Mouse (Mus musculus): ENCODE data around the gene 2410015M20Rik.
"Not testable (repeated sequence)": the region's sequence is repeated elsewhere in the genome, so short reads cannot be mapped to it uniquely, and the experiment has no call there.

Gene 2410015M20Rik

GRCm38 (mm10) chr17:56613236-56613844 lies 3.8 kb upstream of the 2410015M20Rik start, which contains the start of gene Rpl36:
Gene Rpl36 (plus strand): TSS chr17:56613416.
- peak; percentile 96 for DNase-seq

GRCm38 (mm10) chr17:56612565-56612939 lies 3.0 kb upstream of the 2410015M20Rik start:
- not testable (repeated sequence) for DNase-seq

- peak; percentile 54 for DNase-seq
Observed at GRCm38 (mm10) chr17:56611861-56612564, 2.4 kb upstream of the 2410015M20Rik start.

- no peak for DNase-seq
Observed at GRCm38 (mm10) chr17:56611323-56611722, 1.8 kb upstream of the 2410015M20Rik start.

- no peak for DNase-seq
Observed at GRCm38 (mm10) chr17:56608699-56609098, 872 bp downstream of the 2410015M20Rik start.

- DNase-seq: no peak
Observed at GRCm38 (mm10) chr17:56607521-56608062, 2.0 kb downstream of the 2410015M20Rik start.

- DNase-seq: no peak
Observed at GRCm38 (mm10) chr17:56605431-56605830, 4.1 kb downstream of the 2410015M20Rik start.

- no peak for DNase-seq
Observed at GRCm38 (mm10) chr17:56604422-56604821, 5.1 kb downstream of the 2410015M20Rik start.

- no peak for DNase-seq
Observed at GRCm38 (mm10) chr17:56604070-56604380, 5.5 kb downstream of the 2410015M20Rik start.

- no peak for DNase-seq
Observed at GRCm38 (mm10) chr17:56603186-56604069, 6.1 kb downstream of the 2410015M20Rik start.

GRCm38 (mm10) chr17:56593527-56594271 lies 15.9 kb downstream of the 2410015M20Rik start:
- DNase-seq: peak; percentile 41

- no peak for DNase-seq
Observed at GRCm38 (mm10) chr17:56592553-56592952, 17.0 kb downstream of the 2410015M20Rik start.

- no peak for DNase-seq
Observed at GRCm38 (mm10) chr17:56588921-56589320, 20.6 kb downstream of the 2410015M20Rik start.

- no peak for DNase-seq
Observed at GRCm38 (mm10) chr17:56587773-56588172, 21.8 kb downstream of the 2410015M20Rik start.

GRCm38 (mm10) chr17:56585171-56585821 lies 24.3 kb downstream of the 2410015M20Rik start:
- peak; percentile 68 for DNase-seq

GRCm38 (mm10) chr17:56584257-56585130 lies 25.1 kb downstream of the 2410015M20Rik start, which contains the start of the genes Safb2 and Safb:
Gene Safb2 (minus strand): TSS chr17:56584585.
Gene Safb (plus strand): TSS chr17:56584825.
- peak; percentile 99 for DNase-seq

GRCm38 (mm10) chr17:56583611-56584256 lies 25.8 kb downstream of the 2410015M20Rik start:
- no peak for DNase-seq

- DNase-seq: no peak
Observed at GRCm38 (mm10) chr17:56583071-56583470, 26.5 kb downstream of the 2410015M20Rik start.

GRCm38 (mm10) chr17:56572939-56573338 lies 36.6 kb downstream of the 2410015M20Rik start:
- no peak for DNase-seq

GRCm38 (mm10) chr17:56572154-56572553 lies 37.4 kb downstream of the 2410015M20Rik start:
- peak; percentile 44 for DNase-seq

Data from kidney, postnatal 14 days (tissue).